Mouse (Mus musculus) MEL-GATA-1-ER (cell line): ENCODE measurements around the gene N4bp3.
"Not testable (repeated sequence)": the region's sequence is repeated elsewhere in the genome, so short reads cannot be mapped to it uniquely, and the experiment has no call there.

Source experiments
- DNase-seq: peaks from one replicate; pipeline ENCODE4 v3.0.0-alpha.2; 2012; ENCODE audit warnings: low read depth; ENCODE audit errors: extremely low read depth

N4bp3 gene

GRCm38 (mm10) chr11:51629651-51630314 is 20.9 kb downstream of the N4bp3 start:
- no peak for DNase-seq

GRCm38 (mm10) chr11:51627907-51628306 is 22.7 kb downstream of the N4bp3 start:
- DNase-seq = no peak

- no peak for DNase-seq
Measured at GRCm38 (mm10) chr11:51627425-51627824, 23.2 kb downstream of the N4bp3 start.

- DNase-seq = peak; percentile 88
Measured at GRCm38 (mm10) chr11:51625187-51625820, 25.3 kb downstream of the N4bp3 start.

GRCm38 (mm10) chr11:51622971-51623491 is 27.6 kb downstream of the N4bp3 start:
- DNase-seq = no peak

- no peak for DNase-seq
Measured at GRCm38 (mm10) chr11:51621776-51622175, 28.9 kb downstream of the N4bp3 start.

- no peak for DNase-seq
Measured at GRCm38 (mm10) chr11:51620084-51620483, 30.6 kb downstream of the N4bp3 start.

- DNase-seq = peak; percentile 98
Measured at GRCm38 (mm10) chr11:51619409-51620060, 31.1 kb downstream of the N4bp3 start, which contains the start of gene Nhp2. Gene Nhp2 (plus strand): TSS chr11:51619735.

GRCm38 (mm10) chr11:51618894-51619408 is 31.7 kb downstream of the N4bp3 start:
- no peak for DNase-seq

GRCm38 (mm10) chr11:51617693-51618092 is 32.9 kb downstream of the N4bp3 start:
- DNase-seq = no peak

- DNase-seq = not testable (repeated sequence)
Measured at GRCm38 (mm10) chr11:51616113-51616512, 34.5 kb downstream of the N4bp3 start.

GRCm38 (mm10) chr11:51615601-51616000 is 35.0 kb downstream of the N4bp3 start:
- DNase-seq = no peak

GRCm38 (mm10) chr11:51615129-51615528 is 35.5 kb downstream of the N4bp3 start:
- DNase-seq = no peak

GRCm38 (mm10) chr11:51614256-51614655 is 36.4 kb downstream of the N4bp3 start:
- no peak for DNase-seq

- peak; percentile 66 for DNase-seq
Measured at GRCm38 (mm10) chr11:51609940-51610339, 40.7 kb downstream of the N4bp3 start.

GRCm38 (mm10) chr11:51609266-51609909 is 41.3 kb downstream of the N4bp3 start:
- DNase-seq = peak; percentile 83

- no peak for DNase-seq
Measured at GRCm38 (mm10) chr11:51607096-51607738, 43.4 kb downstream of the N4bp3 start.

- DNase-seq = peak; percentile 88
Measured at GRCm38 (mm10) chr11:51606447-51607095, 44.1 kb downstream of the N4bp3 start, which contains the start of gene Hnrnpab. Gene Hnrnpab (minus strand): TSS chr11:51606847.

GRCm38 (mm10) chr11:51605602-51606446 is 44.8 kb downstream of the N4bp3 start:
- no peak for DNase-seq
